Mouse (Mus musculus) midbrain, embryonic 16.5 days (tissue): ENCODE results near the gene Prdm2. TPM values are rescaled to one million over a fixed set of nuclear protein-coding genes. Genes with fewer than 3 reads are reported as not detected.

ENCODE experiments used
- ATAC-seq: fragments of 200-750 bp; cut with Nextera tagmentation; 2 replicates; pipeline ENCODE4 v1.8.0; 2017; ENCODE audit warnings: moderate TSS enrichment
- H3K27ac ChIP-seq: fragments of 300-500 bp; sonication (generic); 2 replicates; pipeline ENCODE4 v1.5.1; 2014; ENCODE audit warnings: mild to moderate bottlenecking, low read length, mixed read lengths
- H3K27me3 ChIP-seq: fragments of 300-500 bp; sonication (generic); 2 replicates; pipeline ENCODE4 v1.6.1; 2014; ENCODE audit warnings: low read depth, low read length, mixed read lengths; ENCODE audit not compliant: control insufficient read depth, insufficient read depth
- H3K36me3 ChIP-seq: fragments of 300-500 bp; sonication (generic); 2 replicates; pipeline ENCODE4 v1.6.1; 2014; ENCODE audit warnings: mild to moderate bottlenecking, low read length, moderate library complexity, mixed read lengths; ENCODE audit not compliant: control insufficient read depth, insufficient read depth
- H3K4me1 ChIP-seq: fragments of 300-500 bp; sonication (generic); 2 replicates; pipeline ENCODE4 v1.6.1; 2014; ENCODE audit warnings: mild to moderate bottlenecking, low read length, mixed read lengths; ENCODE audit not compliant: control insufficient read depth, insufficient read depth
- H3K4me2 ChIP-seq: fragments of 300-500 bp; sonication (generic); 2 replicates; pipeline ENCODE4 v1.6.1; 2014; ENCODE audit warnings: mild to moderate bottlenecking, low read length, mixed read lengths
- H3K4me3 ChIP-seq: fragments of 300-500 bp; sonication (generic); 2 replicates; pipeline ENCODE4 v1.5.1; 2014; ENCODE audit warnings: low read depth, mild to moderate bottlenecking, low read length, moderate library complexity, mixed read lengths
- H3K9ac ChIP-seq: fragments of 300-500 bp; sonication (generic); 2 replicates; pipeline ENCODE4 v1.6.1; 2014; ENCODE audit warnings: low read depth, low read length, mixed read lengths
- H3K9me3 ChIP-seq: fragments of 300-500 bp; sonication (generic); replicated peaks from 2 replicates; pipeline ENCODE4 v1.6.1; 2014; ENCODE audit warnings: mild to moderate bottlenecking, low read length, mixed read lengths; ENCODE audit not compliant: control insufficient read depth, poor library complexity, severe bottlenecking
- WGBS: fragments of 180-500 bp; shearing (Covaris S2); extraction: QIAGEN DNeasy Blood & Tissue Kit; methylation state at CpG from one replicate; pipeline ENCODE4 v1.1.7; 2014; 5-methylcytosine and 5-hydroxymethylcytosine counted together
- polyA plus RNA-seq: library from polyadenylated mRNA; unstranded; fragments of >200 nt; fragmentation: Nextera tagmentation; extraction: Ambion mirVana; gene quantifications from 2 replicates; pipeline ENCODE4 v1.2.1, GENCODE M21; 2015

Gene Prdm2
- polyA plus RNA-seq, 1 experiment from 2014 or later: 13.4 TPM

DNA sequence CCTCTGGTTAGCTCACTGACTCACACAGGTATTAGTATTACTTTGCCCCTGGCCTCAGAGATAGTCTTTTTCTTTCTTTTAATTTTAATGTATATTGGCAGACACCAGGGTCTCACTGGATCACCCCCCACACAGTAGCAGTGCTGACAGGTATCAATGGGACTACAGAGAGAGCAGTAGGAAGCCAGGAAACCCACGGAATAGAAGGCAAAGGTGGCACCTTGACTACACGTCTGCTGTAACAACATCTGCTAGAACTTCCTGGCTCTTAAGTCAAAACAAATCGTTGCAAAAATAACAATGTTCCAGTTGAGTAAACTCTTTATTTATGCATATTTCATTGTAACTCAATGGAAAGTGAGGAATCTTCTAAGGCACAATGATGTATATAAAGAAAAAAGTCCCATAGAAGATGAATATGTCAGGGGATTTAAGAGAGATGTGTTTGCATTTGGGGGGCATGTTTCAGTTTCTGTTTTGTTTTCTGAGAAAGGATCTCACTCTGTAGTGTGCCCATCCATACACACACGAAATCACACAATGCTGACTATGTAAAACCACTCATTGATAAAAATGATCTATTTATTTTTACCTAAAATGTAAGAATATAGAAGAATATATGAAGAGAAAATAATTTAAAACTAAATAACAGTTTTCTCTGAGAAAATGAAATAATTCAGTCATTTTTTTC, 41.0 kb downstream of the Prdm2 start:
- no peak for ATAC-seq
- WGBS: 76% methylated on average over 4 of the region's 4 CpGs
- no peak overlapping the region for H3K4me3 ChIP-seq

DNA sequence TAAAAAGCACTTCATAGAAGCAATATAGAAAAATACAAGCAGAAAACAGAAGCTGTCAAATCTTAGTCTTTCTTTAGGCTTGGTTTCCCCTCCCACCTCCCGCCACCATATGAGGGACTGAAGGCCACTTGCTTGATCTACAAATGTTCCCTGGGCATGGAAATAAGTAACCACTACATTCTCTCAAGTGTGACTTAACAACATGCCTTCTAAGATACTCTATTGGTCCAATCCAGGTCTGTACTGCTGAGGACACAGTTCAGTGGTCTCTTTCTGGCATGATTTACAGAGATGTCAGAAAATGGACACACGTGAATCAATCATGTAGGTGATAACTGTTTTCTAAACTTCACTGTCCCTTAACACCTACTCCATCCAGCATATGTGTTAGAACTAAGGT, 42.5 kb downstream of the Prdm2 start:
- no peak overlapping the region for H3K4me3 ChIP-seq
- WGBS: 91% methylated on average over 2 of the region's 2 CpGs
- H3K27ac ChIP-seq: no peak overlapping the region
- ATAC-seq: no peak
- no peak overlapping the region for H3K9ac ChIP-seq
- H3K4me2 ChIP-seq: no peak overlapping the region
- H3K36me3 ChIP-seq: peaks cover 6% of the 10 kb centered on the region
- H3K27me3 ChIP-seq: no peaks in the 10 kb centered on the region
- no peaks in the 10 kb centered on the region for H3K9me3 ChIP-seq
- H3K4me1 ChIP-seq: no peaks in the 10 kb centered on the region

More for the DNA sequence above, 41.0 kb downstream of the Prdm2 start:
- Histone ChIP-seq H3K27me3 (no peaks in the 10 kb centered on the region), H3K4me2 (no peak overlapping the region), H3K27ac (no peak overlapping the region), H3K4me1 (no peaks in the 10 kb centered on the region), H3K9me3 (no peaks in the 10 kb centered on the region), H3K36me3 (peaks cover 6% of the 10 kb centered on the region), H3K9ac (no peak overlapping the region)

DNA sequence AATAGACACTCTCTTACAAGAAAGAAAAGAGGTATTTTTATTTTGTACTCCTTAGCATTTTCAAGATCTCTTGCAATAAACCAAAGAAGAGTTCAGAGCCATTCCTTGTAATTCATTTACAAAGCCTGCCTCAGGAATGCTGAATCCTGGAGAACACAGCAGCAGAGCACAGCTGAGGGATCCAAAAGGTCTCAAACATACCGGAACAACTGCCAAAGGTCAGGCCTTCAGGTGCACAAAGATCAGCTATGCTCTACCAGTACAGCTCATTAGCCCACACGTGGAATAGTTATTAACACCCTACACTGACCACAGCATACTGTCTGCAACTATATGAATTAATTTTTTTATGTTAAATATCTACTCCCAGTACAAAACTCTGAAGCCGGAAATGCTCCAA, 44.7 kb downstream of the Prdm2 start:
- H3K27ac ChIP-seq: no peak overlapping the region
- WGBS: 93% methylated on average over 3 of the region's 3 CpGs
- no peak for ATAC-seq
- H3K36me3 ChIP-seq: peaks cover 6% of the 10 kb centered on the region
- no peaks in the 10 kb centered on the region for H3K4me1 ChIP-seq
- no peak overlapping the region for H3K4me2 ChIP-seq
- no peaks in the 10 kb centered on the region for H3K27me3 ChIP-seq
- no peak overlapping the region for H3K9ac ChIP-seq
- H3K9me3 ChIP-seq: no peaks in the 10 kb centered on the region
- no peak overlapping the region for H3K4me3 ChIP-seq

DNA sequence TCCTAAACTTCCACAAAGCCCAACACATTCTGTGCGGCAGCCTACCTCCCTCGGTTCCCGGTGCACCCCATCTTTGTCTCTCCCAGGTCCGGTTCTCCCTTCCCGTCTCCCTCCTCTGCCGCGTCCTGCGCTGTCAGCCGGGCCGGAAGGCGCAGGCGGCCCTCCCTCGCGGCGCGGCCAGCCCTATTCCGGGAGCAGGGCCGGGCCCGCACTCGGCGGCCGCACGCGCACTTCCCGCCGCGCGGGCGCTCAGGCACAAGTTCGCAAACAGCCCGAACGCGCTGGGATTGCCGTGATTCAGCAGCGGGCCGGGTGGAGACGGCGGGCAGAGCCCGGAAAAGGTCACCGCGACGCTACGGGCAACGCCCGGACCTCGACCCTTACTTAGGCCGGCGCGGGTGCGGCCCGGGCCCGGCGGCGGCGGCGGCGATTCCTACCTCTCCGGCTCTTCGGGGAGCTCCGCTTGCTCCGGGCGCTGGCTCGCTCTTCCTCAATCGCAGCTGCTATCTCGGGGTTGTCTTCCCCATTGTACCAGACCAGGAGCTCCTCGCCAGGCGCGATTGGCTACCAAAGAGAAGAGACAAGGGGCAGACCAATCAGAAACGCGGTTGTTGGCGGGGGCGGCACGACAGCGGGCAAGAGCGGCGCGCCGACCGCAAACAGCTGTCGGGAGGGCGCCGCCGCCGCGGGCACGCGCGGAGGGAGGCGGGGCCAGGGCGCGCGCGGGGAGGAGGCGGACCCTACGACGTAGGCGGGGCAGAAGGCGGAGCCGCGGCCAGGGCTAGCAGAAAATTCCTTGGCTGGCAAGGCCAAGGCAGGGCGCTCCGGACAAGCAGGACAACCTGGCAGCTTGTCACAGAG, 50.9 kb downstream of the Prdm2 start:
- peak overlapping the region; percentile 61 for H3K4me2 ChIP-seq
- peak overlapping the region; percentile 92 for H3K9ac ChIP-seq
- ATAC-seq: peak; percentile 99
- H3K27me3 ChIP-seq: no peaks in the 10 kb centered on the region
- peak overlapping the region; percentile 97 for H3K27ac ChIP-seq
- no peaks in the 10 kb centered on the region for H3K36me3 ChIP-seq
- under 1% methylated on average over 97 of the region's 102 CpGs for WGBS
- no peaks in the 10 kb centered on the region for H3K9me3 ChIP-seq
- H3K4me3 ChIP-seq: peak overlapping the region; percentile 90
- H3K4me1 ChIP-seq: peaks cover 29% of the 10 kb centered on the region

DNA sequence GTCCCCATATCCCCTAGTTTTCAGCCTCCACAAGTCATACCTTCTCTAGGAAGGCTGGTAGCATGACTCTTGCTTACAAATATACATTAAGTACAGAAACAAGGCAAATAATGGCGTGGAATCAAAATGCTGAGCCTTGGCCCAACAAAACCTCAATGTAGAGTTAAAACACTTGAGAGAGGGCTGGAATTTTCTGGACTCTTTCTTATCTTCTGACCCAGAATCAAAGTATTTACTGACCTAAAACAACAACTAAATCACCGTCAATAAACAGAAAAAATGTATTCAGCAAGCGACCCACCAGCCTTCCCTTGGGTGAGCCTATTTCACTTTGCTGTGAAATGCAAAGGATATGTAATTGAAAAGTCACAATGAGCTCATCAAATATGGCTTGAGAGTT, 52.0 kb downstream of the Prdm2 start:
- WGBS: 43% methylated on average over 3 of the region's 3 CpGs
- H3K9ac ChIP-seq: peak overlapping the region; percentile 42; the same call in 1 of the 2 replicates
- H3K27ac ChIP-seq: no peak overlapping the region

DNA sequence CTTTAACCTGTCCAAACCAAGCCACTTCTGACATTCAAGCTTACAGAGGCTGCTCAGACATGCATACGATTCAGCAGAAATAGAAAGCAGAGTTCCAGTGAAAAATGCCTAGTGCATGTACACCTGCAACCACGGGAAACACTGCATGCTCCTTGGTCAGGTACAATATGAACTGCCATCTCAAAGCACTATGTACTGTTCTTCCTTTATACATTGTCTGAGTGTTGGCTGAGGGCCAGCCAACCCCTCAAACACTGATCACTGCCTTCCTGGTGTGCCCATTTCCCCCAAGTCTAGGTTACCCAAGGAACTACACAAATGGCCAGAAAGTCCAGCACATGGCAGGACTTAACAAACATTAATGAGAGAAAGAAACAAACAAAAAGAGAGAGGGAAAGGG, 53.5 kb downstream of the Prdm2 start:
- Histone ChIP-seq H3K36me3 (no peaks in the 10 kb centered on the region), H3K27ac (no peak overlapping the region), H3K4me1 (peaks cover 42% of the 10 kb centered on the region), H3K9me3 (no peaks in the 10 kb centered on the region), H3K9ac (no peak overlapping the region), H3K4me2 (no peak overlapping the region), H3K27me3 (no peaks in the 10 kb centered on the region), H3K4me3 (no peak overlapping the region)
- WGBS: 73% methylated on average over 2 of the region's 2 CpGs
- no peak for ATAC-seq

More for the DNA sequence above, 52.0 kb downstream of the Prdm2 start:
- Histone ChIP-seq H3K27me3 (no peaks in the 10 kb centered on the region), H3K36me3 (no peaks in the 10 kb centered on the region), H3K4me1 (peaks cover 35% of the 10 kb centered on the region), H3K4me2 (peak overlapping the region; percentile 61), H3K9me3 (no peaks in the 10 kb centered on the region), H3K4me3 (peak overlapping the region; percentile 90)
- ATAC-seq: no peak

DNA sequence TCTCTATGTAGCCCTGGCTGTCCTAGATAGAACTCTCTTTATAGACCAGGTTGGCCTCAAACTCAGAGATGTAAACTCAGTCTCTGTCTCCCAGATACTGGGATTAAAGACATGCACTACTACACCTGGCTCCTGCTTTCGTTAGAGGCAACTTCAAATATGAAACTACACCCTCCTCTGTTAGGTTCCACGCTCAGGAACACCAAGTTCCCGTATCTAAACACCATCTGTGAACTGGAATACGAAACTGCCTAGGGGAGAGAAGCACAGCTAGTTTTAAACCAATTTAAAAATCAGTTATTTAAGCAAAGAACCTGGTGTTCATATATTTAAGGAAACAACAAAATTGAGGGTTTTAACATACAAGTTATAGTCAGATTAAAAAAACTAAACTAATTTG, 56.9 kb downstream of the Prdm2 start:
- 86% methylated on average over 4 of the region's 4 CpGs for WGBS
- peaks cover 35% of the 10 kb centered on the region for H3K4me1 ChIP-seq

DNA sequence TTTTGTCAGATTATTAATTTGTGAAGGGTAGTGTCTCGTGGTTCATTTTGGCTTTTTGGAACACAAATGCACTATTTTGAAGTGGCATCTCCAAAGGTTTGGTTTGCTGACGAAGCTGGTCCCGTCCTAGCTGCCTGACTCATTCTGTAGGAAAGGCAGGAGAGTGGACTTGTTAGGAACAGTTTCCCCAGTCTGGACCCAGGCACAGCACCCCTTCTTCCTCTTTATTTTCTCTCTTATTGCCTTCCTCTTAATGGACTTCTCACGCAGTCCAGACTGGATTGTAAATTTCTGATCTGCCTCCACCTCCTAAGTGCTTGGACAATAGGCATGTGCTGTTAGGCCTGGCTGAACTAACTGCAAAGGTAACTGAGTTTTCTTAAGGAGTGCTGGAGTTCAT, 57.8 kb downstream of the Prdm2 start:
- H3K27ac ChIP-seq: no peak overlapping the region
- no peaks in the 10 kb centered on the region for H3K36me3 ChIP-seq
- no peaks in the 10 kb centered on the region for H3K9me3 ChIP-seq
- WGBS: 84% methylated on average over 4 of the region's 4 CpGs
- H3K4me1 ChIP-seq: peaks cover 28% of the 10 kb centered on the region
- H3K4me3 ChIP-seq: no peak overlapping the region
- no peaks in the 10 kb centered on the region for H3K27me3 ChIP-seq
- no peak for ATAC-seq
- H3K4me2 ChIP-seq: no peak overlapping the region
- no peak overlapping the region for H3K9ac ChIP-seq

More for the DNA sequence above, 56.9 kb downstream of the Prdm2 start:
- Histone ChIP-seq H3K27ac (no peak overlapping the region), H3K9ac (no peak overlapping the region), H3K4me3 (no peak overlapping the region), H3K4me2 (no peak overlapping the region), H3K9me3 (no peaks in the 10 kb centered on the region), H3K27me3 (no peaks in the 10 kb centered on the region), H3K36me3 (no peaks in the 10 kb centered on the region)
- no peak for ATAC-seq

DNA sequence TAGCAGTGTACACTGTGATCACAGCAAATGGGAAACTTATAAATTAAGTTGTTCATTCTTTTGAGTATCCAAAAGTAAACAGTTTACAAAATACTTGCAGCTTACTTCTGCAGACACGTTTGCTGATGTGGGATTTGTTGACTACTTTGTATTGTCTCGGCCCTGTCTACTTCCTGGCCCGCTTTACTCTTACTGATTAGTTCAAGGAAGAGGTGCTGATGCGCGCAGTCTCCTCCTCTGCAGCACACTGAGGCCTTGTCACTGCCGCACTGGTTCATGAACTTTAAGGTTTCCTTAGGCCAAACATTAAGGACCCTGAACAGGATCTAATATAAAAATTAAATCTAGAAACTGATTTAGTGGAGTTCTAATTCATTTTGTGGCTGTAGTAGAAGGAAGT, 58.2 kb downstream of the Prdm2 start:
- H3K4me3 ChIP-seq: no peak overlapping the region
- H3K9me3 ChIP-seq: no peaks in the 10 kb centered on the region
- H3K36me3 ChIP-seq: no peaks in the 10 kb centered on the region
- H3K27me3 ChIP-seq: no peaks in the 10 kb centered on the region
- no peak overlapping the region for H3K27ac ChIP-seq
- H3K4me1 ChIP-seq: peaks cover 24% of the 10 kb centered on the region
- no peak overlapping the region for H3K4me2 ChIP-seq
- H3K9ac ChIP-seq: no peak overlapping the region
- ATAC-seq: no peak
- 81% methylated on average over 6 of the region's 6 CpGs for WGBS
